Mouse (Mus musculus) adrenal gland, adult 2 months (tissue): ENCODE results near the gene Radil. TPM values are rescaled to one million over a fixed set of nuclear protein-coding genes. Genes with fewer than 3 reads are reported as not detected.

Experiments used
- DNase-seq: peaks from one replicate; pipeline ENCODE4 v3.0.0; 2021
- long read RNA-seq: library from polyadenylated mRNA; stranded (forward); transcript quantifications from one replicate; pipeline ENCODE4 v2.0.0, GENCODE M21; 2021
- polyA plus RNA-seq: library from polyadenylated mRNA; depleted of rRNA; stranded (reverse); fragments of >200 nt; gene quantifications from 2 replicates; pipeline ENCODE4 v1.2.3, GENCODE M21; 2012; rRNA removed
- total RNA-seq, 2 experiments: library from RNA; stranded (reverse); gene quantifications; 2 replicates each; pipeline ENCODE4 v1.2.3; 2021

Gene Radil
- total RNA-seq (1 to 10 TPM; 3.5 to 9.3 TPM), polyA plus RNA-seq (4.9 and 8.3 TPM in 2 replicates)
- long read RNA-seq, partial matches to known transcripts = 2 of 9 reads
- long read RNA-seq, other reads (novel, unspliced or antisense) = 3 of 9 reads

GRCm38 (mm10) chr5:142550706-142551652, at the start of gene Radil:
TSS of gene Radil (minus strand) at chr5:142551098.
- peak; percentile 94 for DNase-seq

GRCm38 (mm10) chr5:142597648-142598390, 46.9 kb upstream of the Radil start:
- DNase-seq = no peak

- DNase-seq = no peak
Measured at GRCm38 (mm10) chr5:142596723-142597122, 45.8 kb upstream of the Radil start.

GRCm38 (mm10) chr5:142595698-142596097, 44.8 kb upstream of the Radil start:
- DNase-seq = no peak

GRCm38 (mm10) chr5:142590953-142591616, 40.2 kb upstream of the Radil start:
- DNase-seq = no peak

- DNase-seq = no peak
Measured at GRCm38 (mm10) chr5:142583616-142584126, 32.8 kb upstream of the Radil start.

GRCm38 (mm10) chr5:142581517-142581916, 30.6 kb upstream of the Radil start:
- peak; percentile 56 for DNase-seq

GRCm38 (mm10) chr5:142578192-142578591, 27.3 kb upstream of the Radil start:
- no peak for DNase-seq

GRCm38 (mm10) chr5:142576832-142577231, 25.9 kb upstream of the Radil start:
- peak; percentile 84 for DNase-seq

GRCm38 (mm10) chr5:142574323-142575057, 23.6 kb upstream of the Radil start:
- DNase-seq = no peak

GRCm38 (mm10) chr5:142564606-142565005, 13.7 kb upstream of the Radil start:
- DNase-seq = no peak

GRCm38 (mm10) chr5:142560261-142560660, 9.4 kb upstream of the Radil start:
- DNase-seq = no peak

GRCm38 (mm10) chr5:142557397-142558067, 6.6 kb upstream of the Radil start:
- peak; percentile 83 for DNase-seq

GRCm38 (mm10) chr5:142556721-142557120, 5.8 kb upstream of the Radil start:
- DNase-seq = peak; percentile 27

- DNase-seq = peak; percentile 67
Measured at GRCm38 (mm10) chr5:142555866-142556265, 5.0 kb upstream of the Radil start.

- peak; percentile 45 for DNase-seq
Measured at GRCm38 (mm10) chr5:142549961-142550705, 765 bp downstream of the Radil start.

- DNase-seq = no peak
Measured at GRCm38 (mm10) chr5:142549441-142549840, 1.5 kb downstream of the Radil start.

- DNase-seq = no peak
Measured at GRCm38 (mm10) chr5:142547066-142547465, 3.8 kb downstream of the Radil start.

GRCm38 (mm10) chr5:142546344-142546743, 4.6 kb downstream of the Radil start:
- DNase-seq = no peak
